Mouse (Mus musculus) stomach, postnatal 0 days (tissue): Measurements from ENCODE around the gene Itgbl1. TPM values are rescaled to one million over a fixed set of nuclear protein-coding genes. Genes with fewer than 3 reads are reported as not detected.
A peak's percentile ranks its signal among the peaks of the same experiment; 100 is the strongest.
"Not testable (repeated sequence)": the region's sequence is repeated elsewhere in the genome, so short reads cannot be mapped to it uniquely, and the experiment has no call there.

Experiments
- ATAC-seq: fragments of 200-750 bp; cut with Nextera tagmentation; 2 replicates; pipeline ENCODE4 v1.8.0; 2017; ENCODE audit not compliant: low FRiP score, low TSS enrichment
- DNase-seq: peaks from one replicate; pipeline ENCODE4 v3.0.0-alpha.2; 2016; ENCODE audit warnings: low spot score
- H3K27ac ChIP-seq: fragments of 300-500 bp; sonication (generic); replicated peaks from 2 replicates; pipeline ENCODE4 v1.5.1; 2014; ENCODE audit warnings: mild to moderate bottlenecking, control low read depth
- H3K27me3 ChIP-seq: fragments of 300-500 bp; sonication (generic); 2 replicates; pipeline ENCODE4 v1.6.1; 2014; ENCODE audit warnings: low read length; ENCODE audit not compliant: control insufficient read depth, insufficient read depth
- H3K36me3 ChIP-seq: fragments of 300-500 bp; sonication (generic); 2 replicates; pipeline ENCODE4 v1.6.1; 2014; ENCODE audit warnings: low read length, mixed read lengths; ENCODE audit not compliant: control insufficient read depth, insufficient read depth
- H3K4me1 ChIP-seq: fragments of 300-500 bp; sonication (generic); replicated peaks from 2 replicates; pipeline ENCODE4 v1.6.1; 2014; ENCODE audit warnings: antibody characterized with exemption; ENCODE audit not compliant: control insufficient read depth, insufficient read depth
- H3K4me2 ChIP-seq: fragments of 300-500 bp; sonication (generic); replicated peaks from 2 replicates; pipeline ENCODE4 v1.6.1; 2014; ENCODE audit warnings: low read depth, mild to moderate bottlenecking, control low read depth, moderate library complexity
- H3K4me3 ChIP-seq: fragments of 300-500 bp; sonication (generic); 2 replicates; pipeline ENCODE4 v1.5.1; 2014; ENCODE audit warnings: low read depth, low read length, control low read depth
- H3K9ac ChIP-seq: fragments of 300-500 bp; sonication (generic); 2 replicates; pipeline ENCODE4 v1.6.1; 2014; ENCODE audit warnings: mild to moderate bottlenecking, low read length, control low read depth, mixed read lengths
- H3K9me3 ChIP-seq: fragments of 300-500 bp; sonication (generic); 2 replicates; pipeline ENCODE4 v1.6.1; 2016; ENCODE audit warnings: low read length; ENCODE audit not compliant: control insufficient read depth
- CTCF ChIP-seq: IDR thresholded peaks from 2 replicates; pipeline ENCODE4 v1.5.1; 2016; ENCODE audit warnings: antibody characterized with exemption, low read depth, mild to moderate bottlenecking, moderate library complexity
- EP300 ChIP-seq: optimal IDR thresholded peaks from 2 replicates; pipeline ENCODE3; 2016; ENCODE audit warnings: antibody characterized with exemption
- WGBS: fragments of 180-500 bp; shearing (Covaris S2); extraction: QIAGEN DNeasy Blood & Tissue Kit; methylation state at CpG from one replicate; pipeline ENCODE4 v1.1.7; 2014; 5-methylcytosine and 5-hydroxymethylcytosine counted together
- polyA plus RNA-seq: library from polyadenylated mRNA; unstranded; fragments of >200 nt; fragmentation: Nextera tagmentation; extraction: Ambion mirVana; gene quantifications from 2 replicates; pipeline ENCODE4 v1.2.1, GENCODE M21; 2015

Gene Itgbl1
- polyA plus RNA-seq, 1 experiment from 2014 or later, result 0.18 TPM

- DNase-seq (no peak), ATAC-seq (no peak)
- H3K4me3 ChIP-seq, result no peak overlapping the region
- no peaks in the 10 kb centered on the region for H3K27me3 ChIP-seq
- no peak overlapping the region for H3K4me2 ChIP-seq
- H3K4me1 ChIP-seq, result no peaks in the 10 kb centered on the region
- H3K36me3 ChIP-seq, result no peaks in the 10 kb centered on the region
- no peaks in the 10 kb centered on the region for H3K9me3 ChIP-seq
- H3K27ac ChIP-seq, result no peak overlapping the region
- no peak overlapping the region for H3K9ac ChIP-seq
- TF ChIP-seq EP300 (no peak), CTCF (no peak)
Observed at GRCm38 (mm10) chr14:123663206-123663605, 3.4 kb downstream of the Itgbl1 start.

- TF ChIP-seq CTCF (no peak), EP300 (no peak)
- Histone ChIP-seq H3K4me2 (no peak overlapping the region), H3K4me3 (no peak overlapping the region), H3K36me3 (no peaks in the 10 kb centered on the region), H3K27ac (no peak overlapping the region), H3K9me3 (no peaks in the 10 kb centered on the region), H3K9ac (no peak overlapping the region), H3K4me1 (no peaks in the 10 kb centered on the region), H3K27me3 (no peaks in the 10 kb centered on the region)
- ATAC-seq (no peak), DNase-seq (no peak)
Observed at GRCm38 (mm10) chr14:123664451-123664850, 4.7 kb downstream of the Itgbl1 start.

- not testable (repeated sequence) for H3K4me3 ChIP-seq, H3K9ac ChIP-seq, H3K9me3 ChIP-seq, DNase-seq, H3K4me2 ChIP-seq, H3K4me1 ChIP-seq, H3K36me3 ChIP-seq, H3K27ac ChIP-seq, ATAC-seq, H3K27me3 ChIP-seq
- 72% methylated on average over 21 of the region's 21 CpGs for WGBS
Observed at GRCm38 (mm10) chr14:123671076-123671475, 11.3 kb downstream of the Itgbl1 start.

GRCm38 (mm10) chr14:123678091-123678490, 18.3 kb downstream of the Itgbl1 start:
- Histone ChIP-seq H3K27me3 (no peaks in the 10 kb centered on the region), H3K4me2 (no peak overlapping the region), H3K9ac (no peak overlapping the region), H3K4me1 (no peaks in the 10 kb centered on the region), H3K36me3 (no peaks in the 10 kb centered on the region), H3K27ac (no peak overlapping the region), H3K4me3 (no peak overlapping the region), H3K9me3 (no peaks in the 10 kb centered on the region)
- ATAC-seq (no peak), DNase-seq (no peak)
- WGBS, result 68% methylated on average over 2 of the region's 2 CpGs
- TF ChIP-seq EP300 (no peak), CTCF (no peak)

GRCm38 (mm10) chr14:123714751-123715150, 55.0 kb downstream of the Itgbl1 start:
- ATAC-seq (no peak), DNase-seq (no peak)
- Histone ChIP-seq H3K4me2 (no peak overlapping the region), H3K27me3 (no peaks in the 10 kb centered on the region), H3K9me3 (no peaks in the 10 kb centered on the region), H3K4me1 (no peaks in the 10 kb centered on the region), H3K9ac (no peak overlapping the region), H3K36me3 (no peaks in the 10 kb centered on the region), H3K27ac (no peak overlapping the region), H3K4me3 (no peak overlapping the region)
- TF ChIP-seq CTCF (no peak), EP300 (no peak)

- no peaks in the 10 kb centered on the region for H3K36me3 ChIP-seq
- DNase-seq, result no peak
- H3K27me3 ChIP-seq, result no peaks in the 10 kb centered on the region
- ATAC-seq, result no peak
- WGBS, result 30% methylated on average over 1 of the region's 1 CpGs
- no peak overlapping the region for H3K9ac ChIP-seq
- no peak for TF ChIP-seq CTCF
- no peak for TF ChIP-seq EP300
- no peak overlapping the region for H3K27ac ChIP-seq
- H3K4me3 ChIP-seq, result no peak overlapping the region
- no peak overlapping the region for H3K4me2 ChIP-seq
- H3K4me1 ChIP-seq, result no peaks in the 10 kb centered on the region
- no peaks in the 10 kb centered on the region for H3K9me3 ChIP-seq
Observed at GRCm38 (mm10) chr14:123742055-123742454, 82.3 kb downstream of the Itgbl1 start.

- ATAC-seq (no peak), DNase-seq (no peak)
- H3K36me3 ChIP-seq, result no peaks in the 10 kb centered on the region
- H3K4me3 ChIP-seq, result no peak overlapping the region
- H3K27ac ChIP-seq, result no peak overlapping the region
- TF ChIP-seq CTCF, result peak; percentile 57
- no peak for TF ChIP-seq EP300
- H3K27me3 ChIP-seq, result no peaks in the 10 kb centered on the region
- no peaks in the 10 kb centered on the region for H3K4me1 ChIP-seq
- H3K4me2 ChIP-seq, result no peak overlapping the region
- H3K9ac ChIP-seq, result no peak overlapping the region
- 65% methylated on average over 1 of the region's 1 CpGs for WGBS
- H3K9me3 ChIP-seq, result no peaks in the 10 kb centered on the region
Observed at GRCm38 (mm10) chr14:123751017-123751416, 91.2 kb downstream of the Itgbl1 start.
